Mouse (Mus musculus) kidney, adult 9 months (tissue): ENCODE measurements around the gene Gpatch11.

Experiments used
- DNase-seq: peaks from one replicate; pipeline ENCODE4 v3.0.0; 2022

The Gpatch11 gene

GRCm38 (mm10) chr17:78834856-78835835 lies at the start of gene Gpatch11, which contains the start of gene Heatr5b:
Gene Gpatch11 (plus strand): TSS chr17:78835567.
Gene Heatr5b (minus strand): TSS chr17:78835364.
- peak; percentile 97 for DNase-seq

GRCm38 (mm10) chr17:78788273-78788672 lies 47.1 kb upstream of the Gpatch11 start:
- DNase-seq: peak; percentile 17

DNA sequence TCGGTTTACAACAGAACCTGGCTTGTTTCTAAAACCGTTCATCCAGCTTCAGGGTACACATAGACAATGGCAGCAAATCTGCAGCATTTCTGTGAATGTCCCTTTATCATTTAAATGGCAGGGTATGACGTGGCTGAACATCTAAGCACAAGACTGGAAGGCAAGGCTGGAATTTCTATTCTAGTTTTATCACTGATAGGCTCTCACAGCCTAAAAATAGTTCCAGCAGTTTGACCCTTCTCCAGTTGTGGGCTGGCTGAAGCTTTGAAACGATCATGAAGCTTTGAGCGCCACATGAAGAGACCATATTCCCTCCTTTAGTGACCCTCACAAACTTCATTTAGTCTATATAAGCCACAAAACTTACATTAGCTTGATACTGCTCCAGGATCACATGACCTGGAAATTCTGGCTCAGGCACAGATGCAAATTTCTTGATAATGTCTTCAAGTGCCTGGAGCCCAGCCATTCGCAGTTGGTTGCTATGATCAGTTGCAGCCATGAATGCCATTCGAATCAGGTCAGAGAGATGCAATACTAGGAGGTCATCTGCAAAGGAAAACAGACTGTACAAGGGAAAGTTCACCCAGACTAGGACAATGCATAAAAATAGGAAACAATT lies 44.2 kb upstream of the Gpatch11 start:
- no peak for DNase-seq

DNA sequence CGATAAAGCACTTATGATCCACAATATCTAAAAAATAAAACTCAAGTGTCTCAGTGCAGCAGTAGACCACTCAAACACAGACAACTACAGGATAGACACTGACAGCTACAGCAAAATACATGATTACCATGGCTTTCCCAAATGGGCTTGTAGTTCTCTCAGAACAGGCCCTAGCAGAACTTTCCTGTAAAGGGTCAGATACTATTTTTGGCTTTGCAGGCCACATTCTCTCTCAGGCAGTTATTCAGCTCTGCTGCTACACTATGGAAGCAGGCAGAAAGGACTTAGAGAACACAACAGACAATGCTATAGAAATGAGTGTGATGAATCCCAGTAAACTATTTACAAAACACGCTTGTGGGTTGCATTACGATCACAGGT lies 43.7 kb upstream of the Gpatch11 start:
- DNase-seq: no peak

DNA sequence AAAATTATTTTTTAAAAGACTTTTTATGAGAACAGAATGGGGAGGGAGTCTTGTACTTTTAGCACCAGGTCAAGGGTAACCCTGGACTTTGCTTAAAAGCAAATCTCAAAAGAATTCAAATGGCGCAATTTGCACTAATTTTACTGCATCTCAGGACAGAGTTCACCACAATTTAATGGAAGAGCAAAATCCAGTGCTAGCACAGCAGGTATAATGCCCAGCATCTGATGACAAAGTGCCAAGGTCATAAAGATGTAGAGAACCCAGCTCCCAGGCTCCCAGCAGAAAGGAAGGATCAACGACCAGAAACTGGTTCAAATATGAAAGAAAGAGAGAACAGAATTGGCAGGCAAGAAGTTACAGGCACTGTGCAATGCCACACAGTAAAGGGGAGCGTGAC lies 43.2 kb upstream of the Gpatch11 start:
- peak; percentile 54 for DNase-seq

- DNase-seq: no peak
Observed at GRCm38 (mm10) chr17:78794390-78794789, 41.0 kb upstream of the Gpatch11 start.

- no peak for DNase-seq
Observed at GRCm38 (mm10) chr17:78797222-78797621, 38.1 kb upstream of the Gpatch11 start.

- DNase-seq: no peak
Observed at GRCm38 (mm10) chr17:78809019-78809418, 26.3 kb upstream of the Gpatch11 start.

GRCm38 (mm10) chr17:78809582-78809981 lies 25.8 kb upstream of the Gpatch11 start:
- no peak for DNase-seq

DNA sequence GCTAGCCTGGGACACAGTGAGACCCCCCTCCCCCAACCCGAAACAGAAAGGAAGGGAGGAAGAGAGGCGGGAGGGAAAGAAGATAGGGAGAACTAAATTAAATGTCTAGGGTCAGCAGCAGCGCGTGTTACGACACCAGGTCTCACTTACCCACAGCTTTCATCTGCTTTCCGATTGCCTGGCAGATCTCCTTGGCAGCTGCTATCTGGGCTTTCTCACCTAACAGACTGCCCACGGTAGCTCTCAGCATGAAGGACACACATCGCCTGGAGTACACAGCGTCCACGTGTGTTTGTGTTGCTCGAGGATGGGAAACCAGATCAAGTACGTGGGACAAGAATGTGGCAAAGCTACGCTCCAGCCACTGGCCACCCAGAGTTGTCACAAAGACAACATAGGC lies 11.0 kb upstream of the Gpatch11 start:
- DNase-seq: no peak

GRCm38 (mm10) chr17:78836056-78836455 lies 689 bp downstream of the Gpatch11 start:
- no peak for DNase-seq

DNA sequence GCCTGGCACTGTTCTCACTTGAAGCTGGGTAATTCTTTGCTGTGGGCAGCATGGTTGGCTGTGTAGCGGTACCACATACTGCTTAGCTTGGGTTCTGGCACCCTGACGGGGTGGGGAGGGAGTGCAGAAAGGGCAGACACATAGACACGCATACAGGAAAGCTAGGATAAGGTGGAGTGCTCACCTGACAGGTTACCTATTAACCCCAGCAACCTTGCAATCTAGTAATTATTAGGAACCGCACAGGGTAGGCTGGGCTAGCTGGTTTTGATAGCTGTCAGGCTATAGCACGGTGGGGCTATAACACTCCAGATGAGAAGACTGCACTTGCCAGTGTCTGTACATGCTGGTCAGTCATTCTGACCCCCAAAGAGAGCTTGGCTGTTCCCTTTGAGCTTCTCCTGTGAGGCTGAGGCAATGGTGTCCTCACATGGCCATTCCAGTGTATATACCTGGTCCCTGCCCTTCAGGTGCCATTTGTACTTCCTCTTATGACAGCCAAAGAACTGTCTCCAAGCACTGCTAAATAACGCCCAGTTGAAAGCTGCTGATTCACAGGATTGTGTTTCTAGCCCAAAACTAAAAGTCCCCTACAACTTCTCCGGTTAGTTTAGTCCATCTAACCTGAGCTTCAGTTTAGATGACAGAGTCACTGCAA lies 7.0 kb downstream of the Gpatch11 start:
- no peak for DNase-seq

DNA sequence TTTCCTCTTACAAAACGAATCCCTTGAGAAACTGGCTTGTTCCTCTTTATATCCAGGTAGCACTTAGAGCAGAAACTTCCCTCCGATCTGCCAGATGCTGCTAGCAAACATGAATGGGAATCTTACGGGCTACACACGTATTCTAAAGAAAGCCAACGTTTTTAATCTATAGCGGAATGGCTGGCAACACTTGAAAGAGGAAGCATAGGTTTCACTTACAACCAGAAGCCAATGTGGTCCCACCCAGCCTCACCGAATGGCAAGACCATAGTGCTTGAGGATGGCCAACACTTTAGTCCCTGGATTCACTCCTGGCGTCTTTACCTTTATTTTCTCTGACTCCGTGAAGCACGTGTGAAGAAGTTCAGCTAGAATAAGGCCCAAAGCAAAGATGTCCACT lies 20.9 kb downstream of the Gpatch11 start:
- no peak for DNase-seq

DNA sequence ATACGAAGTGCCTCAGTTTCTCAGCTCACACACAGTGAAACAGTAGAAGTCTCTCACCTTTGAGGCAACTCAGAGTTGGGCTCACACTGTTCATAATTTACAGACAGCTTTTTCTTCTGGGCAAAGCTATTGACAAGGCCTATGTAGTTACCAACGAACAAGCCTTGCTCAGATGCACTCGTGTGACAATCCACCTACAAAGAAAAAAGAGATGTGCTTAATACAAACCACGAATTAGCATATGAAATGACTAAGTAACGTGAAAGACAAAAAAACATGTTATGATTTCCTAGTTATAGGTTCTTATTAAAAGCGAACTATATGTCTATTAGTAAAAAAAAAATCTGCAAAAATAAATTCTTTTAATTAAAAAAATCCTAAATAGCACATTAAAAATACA lies 38.5 kb downstream of the Gpatch11 start:
- DNase-seq: no peak

DNA sequence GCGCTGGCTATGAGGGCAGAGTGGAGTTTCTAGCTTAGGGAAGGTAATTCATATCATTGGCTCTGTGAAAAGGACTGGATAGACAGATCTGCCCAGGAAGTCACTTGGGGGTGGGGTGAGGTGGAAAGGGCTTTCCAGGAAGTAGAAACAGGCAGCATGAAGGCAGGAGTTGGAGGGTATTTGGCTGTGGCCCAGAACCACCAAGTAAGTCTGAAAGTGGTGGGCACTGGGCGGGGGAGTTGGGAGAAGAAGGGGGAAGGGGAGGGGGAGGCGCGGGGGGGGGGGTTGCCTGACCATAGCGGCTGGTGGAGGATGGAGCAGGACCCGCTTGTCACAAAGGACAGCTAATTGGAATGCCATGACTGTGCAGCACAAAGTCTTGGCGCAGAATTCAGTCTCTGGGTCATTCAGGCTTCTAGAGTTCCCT lies 46.5 kb downstream of the Gpatch11 start:
- DNase-seq: peak; percentile 17

DNA sequence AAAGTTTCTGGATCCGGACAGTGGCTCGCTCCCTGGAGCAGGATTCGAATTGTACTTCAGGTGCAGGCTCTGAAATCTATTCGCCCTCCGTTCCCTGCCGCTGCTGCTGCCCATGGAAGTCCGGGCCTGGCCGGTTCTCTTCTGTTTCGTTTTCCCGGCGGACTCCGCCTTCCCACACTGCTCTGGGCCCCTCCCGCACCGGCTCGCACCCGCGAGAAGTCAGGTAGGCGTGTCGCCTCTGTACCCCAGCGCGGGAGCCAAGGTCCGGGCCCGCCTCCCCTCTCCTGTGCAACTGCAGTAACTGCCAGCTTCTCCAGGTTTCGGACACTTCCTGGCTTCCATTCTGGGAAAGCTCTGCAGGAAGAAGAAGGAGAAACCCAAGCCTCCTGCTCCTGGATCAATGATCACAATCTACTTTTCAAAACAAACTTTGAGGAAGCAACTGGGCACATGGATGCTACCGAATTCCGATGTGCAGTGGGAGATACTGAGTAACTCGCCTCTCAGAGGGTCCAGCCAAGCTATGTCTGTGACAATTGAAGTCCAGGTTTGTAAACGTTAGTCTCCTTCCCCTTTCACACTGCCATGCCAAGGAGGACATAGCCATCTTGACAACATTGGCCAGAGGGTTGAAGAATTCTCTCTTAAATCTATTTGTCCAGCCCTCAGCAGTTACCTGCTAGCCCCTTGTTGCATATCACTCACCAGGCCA lies 47.2 kb downstream of the Gpatch11 start, which contains the start of gene Eif2ak2:
TSS of gene Eif2ak2 (minus strand) at position 173 of the 712 bp plus-strand sequence.
- peak; percentile 92 for DNase-seq

GRCm38 (mm10) chr17:78883291-78883690 lies 47.9 kb downstream of the Gpatch11 start:
- no peak for DNase-seq

GRCm38 (mm10) chr17:78885286-78886065 lies 50.1 kb downstream of the Gpatch11 start:
- DNase-seq: no peak

- DNase-seq: no peak
Observed at GRCm38 (mm10) chr17:78888554-78888953, 53.2 kb downstream of the Gpatch11 start.

DNA sequence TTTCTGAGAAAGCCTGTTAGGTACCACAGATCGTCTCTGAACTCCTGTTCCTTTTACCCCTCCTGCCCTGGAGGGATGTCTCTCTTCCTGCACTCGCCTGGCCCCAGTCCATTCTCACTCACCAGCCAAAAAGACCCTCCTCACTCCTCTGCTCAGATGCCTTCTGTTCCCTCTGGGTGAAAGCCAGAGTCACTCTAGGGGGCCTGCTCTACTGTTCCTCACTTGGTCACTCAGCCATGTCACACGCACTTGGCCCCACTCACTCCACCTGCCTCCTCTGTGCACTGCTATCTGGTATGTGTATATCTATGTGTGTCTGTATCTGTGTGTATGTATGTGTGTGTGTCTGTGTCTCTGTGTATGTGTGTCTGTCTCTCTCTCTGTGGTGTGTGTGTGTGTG lies 53.8 kb downstream of the Gpatch11 start:
- DNase-seq: no peak

DNA sequence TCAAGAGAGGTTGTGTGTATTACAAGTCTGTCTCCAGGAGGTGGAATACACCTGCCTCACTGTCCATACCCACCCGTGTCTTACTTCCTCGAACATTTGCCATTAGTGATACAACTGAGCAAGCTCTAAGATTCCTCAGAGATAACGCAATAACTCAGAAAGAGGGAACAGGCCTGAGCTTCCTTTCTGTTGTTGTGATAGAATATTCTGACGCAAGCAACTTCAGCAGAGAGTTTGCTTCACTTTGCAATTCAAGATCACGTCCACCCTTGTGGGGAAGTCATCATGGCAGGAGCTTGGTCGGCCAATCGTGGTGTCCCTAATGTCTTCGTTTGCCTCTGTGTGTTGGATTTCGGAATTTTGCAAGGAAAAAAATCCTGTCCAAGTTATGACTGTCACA lies 55.7 kb downstream of the Gpatch11 start:
- no peak for DNase-seq

- DNase-seq: no peak
Observed at GRCm38 (mm10) chr17:78894991-78895390, 59.6 kb downstream of the Gpatch11 start.
